Mouse (Mus musculus): ENCODE data around the gene Zfpm1.
A peak's percentile ranks its signal among the peaks of the same experiment; 100 is the strongest.

The Zfpm1 gene

DNA sequence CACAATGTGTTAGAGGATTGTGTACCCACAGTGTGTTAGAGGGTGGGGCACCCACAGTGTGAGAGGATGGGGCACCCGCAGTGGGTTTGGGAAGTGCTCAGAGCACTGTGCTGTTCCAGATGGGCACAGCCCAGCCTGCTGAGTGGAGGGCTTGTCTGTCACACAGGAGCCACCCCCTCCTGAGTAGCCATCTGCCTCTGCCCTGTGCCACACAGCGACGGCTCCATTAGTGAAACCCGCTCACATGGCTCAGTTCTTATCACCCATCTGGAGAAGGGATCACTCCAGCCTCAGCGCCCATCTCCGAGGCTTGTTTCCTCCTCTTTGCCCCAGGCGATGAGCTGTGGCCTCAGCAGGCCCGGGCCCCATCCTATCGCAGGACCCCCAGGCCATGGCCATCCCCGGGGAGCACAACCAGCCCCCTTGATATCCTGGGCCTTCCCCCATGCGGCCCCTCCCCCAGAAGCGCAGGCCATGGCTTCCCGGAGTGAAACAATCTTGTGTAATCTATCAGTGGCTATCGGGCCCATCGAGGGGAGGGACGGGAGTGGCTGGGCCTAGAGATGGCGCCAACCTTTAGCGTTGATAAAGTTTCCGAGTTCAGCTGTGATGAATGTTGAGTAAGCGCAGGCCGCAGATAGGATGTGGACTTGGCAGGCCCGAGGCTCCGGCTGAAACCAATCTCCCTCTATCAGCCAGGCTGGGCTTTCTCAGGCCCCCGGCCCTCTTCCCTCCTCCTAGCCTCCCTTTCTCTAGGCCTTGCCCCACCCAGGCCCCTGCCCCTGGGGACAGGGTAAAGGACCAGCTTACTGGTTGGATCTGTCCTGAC lies 14.4 kb downstream of the Zfpm1 start:
- 0 out of 2 replicates have a peak, but pooled peaks have one; percentile 39 for ATAC-seq (ENCODE audit: low TSS enrichment)

DNA sequence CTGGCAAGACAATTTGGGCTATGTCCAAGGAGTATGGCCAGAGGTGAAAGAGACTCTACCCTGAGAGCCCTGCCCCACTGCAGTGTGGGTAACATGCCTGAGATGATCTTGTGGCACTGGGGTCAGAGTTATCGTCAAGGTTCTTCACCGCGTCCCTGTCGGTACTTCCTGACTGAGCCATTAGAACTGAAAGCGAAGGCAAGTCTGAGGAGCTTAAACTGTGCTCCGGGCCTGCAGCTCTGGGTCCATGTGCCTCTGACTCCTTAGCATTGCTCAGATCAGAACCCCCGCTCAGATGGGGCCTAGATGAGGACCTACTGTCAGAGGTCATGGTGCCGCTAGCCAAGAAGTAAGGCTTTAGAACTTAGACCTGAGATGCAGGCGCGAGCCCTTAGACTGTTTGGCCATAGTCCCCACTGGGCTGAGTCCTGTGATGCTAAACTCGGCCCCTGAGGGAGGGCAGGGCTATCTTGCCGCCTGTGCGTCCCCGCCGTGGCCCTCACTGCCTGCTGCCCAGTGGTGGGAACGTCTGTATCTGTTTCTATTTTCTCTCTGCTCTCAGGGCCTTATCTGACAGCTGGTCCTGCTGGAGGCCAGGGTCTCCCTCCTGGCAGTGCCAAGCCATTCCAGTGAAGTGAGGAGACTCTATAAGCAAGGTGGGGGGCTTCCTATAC lies 17.8 kb downstream of the Zfpm1 start:
- ATAC-seq (ENCODE audit: low TSS enrichment), result no peak

DNA sequence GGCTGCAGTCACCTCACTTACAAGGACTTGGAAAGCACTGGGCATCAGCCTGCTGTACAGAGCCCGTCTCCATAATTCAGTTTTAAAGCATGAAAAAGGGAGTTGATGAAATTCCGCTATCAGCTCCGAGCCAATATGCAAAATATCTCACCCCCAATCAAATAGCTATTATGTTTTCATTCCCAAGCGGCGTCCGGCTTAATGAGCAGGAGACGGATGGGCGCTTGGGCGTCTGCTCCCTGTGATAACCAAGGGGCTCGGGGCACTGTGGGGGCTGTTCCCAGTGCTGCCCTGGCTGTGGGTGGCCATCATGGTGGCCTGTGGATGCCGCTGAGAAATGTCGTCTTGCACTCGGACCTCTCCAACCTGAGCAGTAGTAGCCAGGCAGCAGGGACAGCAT lies 19.1 kb downstream of the Zfpm1 start:
- no peak for ATAC-seq (ENCODE audit: low TSS enrichment)

DNA sequence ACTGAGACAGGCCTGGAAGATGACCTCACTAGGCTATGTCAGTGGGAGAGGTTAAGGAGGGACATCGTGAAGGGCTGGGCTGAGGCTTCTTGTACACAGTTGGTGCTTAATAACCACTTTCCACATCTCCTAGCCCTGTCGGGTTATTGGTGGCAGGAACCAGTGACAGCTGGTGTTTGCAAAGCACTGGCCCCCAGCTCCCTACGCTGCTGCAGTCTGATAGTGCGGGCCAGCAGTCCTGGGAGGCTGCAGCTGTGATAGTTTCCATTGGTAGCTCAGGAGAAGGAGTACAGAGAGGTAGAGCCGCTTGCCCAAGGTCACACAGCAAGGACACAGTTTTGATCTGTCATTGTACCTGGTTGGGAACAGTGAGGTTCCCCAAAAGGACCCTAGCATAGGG lies 19.9 kb downstream of the Zfpm1 start:
- ATAC-seq (ENCODE audit: low TSS enrichment), result no peak

DNA sequence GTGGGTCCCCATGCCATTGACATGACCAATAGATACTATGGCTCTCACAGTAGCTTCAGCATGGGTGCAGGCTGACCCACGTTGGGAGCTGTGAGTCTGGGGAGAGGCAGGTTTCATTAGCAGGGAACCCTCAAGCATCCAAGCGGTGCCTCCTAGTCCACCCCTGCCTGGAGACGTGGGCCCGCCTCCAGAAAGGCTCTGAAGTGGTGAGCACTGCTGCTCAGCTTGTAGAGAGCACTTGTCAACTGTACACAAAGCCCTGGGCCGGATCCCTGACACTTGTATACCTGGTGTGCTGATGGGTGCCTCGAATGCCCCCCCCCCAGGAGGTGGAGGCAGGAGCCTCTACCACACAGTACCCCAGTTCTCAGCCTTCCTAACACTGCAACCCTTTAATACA lies 21.5 kb downstream of the Zfpm1 start:
- no peak for ATAC-seq (ENCODE audit: low TSS enrichment)

DNA sequence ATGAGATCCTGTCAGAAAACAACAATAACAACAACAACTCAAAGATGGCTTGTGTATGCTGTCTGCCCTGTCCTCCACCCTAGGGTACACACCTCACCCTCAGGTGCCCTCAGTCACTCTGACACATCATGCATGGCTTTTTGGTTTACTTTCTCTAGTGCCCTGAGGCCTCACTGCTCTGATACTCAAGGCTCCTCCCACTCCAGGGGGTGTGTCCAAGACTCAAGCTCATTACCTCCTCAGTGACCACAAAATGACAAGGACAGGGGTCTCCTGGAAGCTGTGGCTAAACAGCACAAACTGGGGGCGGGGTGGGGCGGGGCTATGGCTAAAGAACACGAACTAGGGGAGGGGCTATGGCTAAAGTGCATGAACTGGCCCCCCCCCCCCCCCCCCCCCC lies 22.1 kb downstream of the Zfpm1 start:
- ATAC-seq (ENCODE audit: low TSS enrichment), result no peak

DNA sequence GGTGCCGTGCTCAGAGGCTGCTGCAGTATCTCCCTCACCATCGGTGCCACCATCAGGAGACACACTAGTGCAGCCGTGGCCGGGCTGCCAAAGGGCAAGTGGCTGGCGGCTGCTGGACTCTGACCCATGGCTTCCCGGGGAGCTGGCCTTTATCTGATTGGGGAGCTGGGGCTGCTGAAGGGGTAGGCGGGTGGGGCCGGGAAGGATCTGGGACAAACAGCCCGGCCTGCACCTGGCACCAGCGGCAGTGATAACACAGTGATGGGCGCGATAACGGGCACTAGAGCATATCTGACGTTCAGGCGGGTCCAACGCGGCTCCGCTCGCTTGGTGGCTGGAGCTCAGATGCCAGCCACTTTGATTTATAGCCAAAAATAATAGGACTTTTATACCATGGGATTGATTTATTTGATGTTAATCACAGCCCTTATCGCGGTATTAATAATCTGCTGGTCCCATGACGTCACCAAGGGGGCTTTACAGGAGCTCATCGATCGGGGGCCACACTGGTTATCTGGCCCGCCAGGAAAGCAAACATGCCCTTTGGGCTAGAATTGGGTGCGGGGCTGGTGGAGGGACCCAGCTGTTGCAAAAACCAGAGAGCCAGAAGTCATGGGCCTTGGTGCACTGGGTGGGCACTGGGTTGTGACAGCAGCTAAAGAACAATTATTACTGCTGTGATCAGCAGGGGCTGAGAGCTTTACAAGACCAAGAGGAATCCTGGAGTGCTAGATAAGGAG lies 24.9 kb downstream of the Zfpm1 start:
- ATAC-seq (ENCODE audit: low TSS enrichment), result no peak

DNA sequence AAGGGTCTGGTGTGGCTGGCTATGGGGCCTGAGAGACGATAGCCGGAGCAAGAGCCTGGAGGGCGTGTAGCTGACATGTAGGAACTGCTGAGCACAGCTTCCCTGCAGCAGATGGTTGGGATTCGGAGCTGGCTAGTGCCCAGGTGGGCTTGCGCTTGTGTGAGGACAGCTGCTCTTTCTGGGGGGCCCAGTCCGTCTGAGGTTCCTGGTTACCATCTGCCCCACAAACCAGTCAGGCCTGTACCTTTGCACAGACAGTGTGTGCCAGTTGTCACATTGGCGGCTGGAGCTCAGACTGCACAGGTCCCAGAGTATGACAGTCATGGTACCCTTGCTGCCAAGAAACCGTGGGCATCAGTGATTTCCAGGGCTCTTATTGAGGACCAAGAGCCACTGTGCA lies 25.9 kb downstream of the Zfpm1 start:
- ATAC-seq (ENCODE audit: low TSS enrichment), result no peak

DNA sequence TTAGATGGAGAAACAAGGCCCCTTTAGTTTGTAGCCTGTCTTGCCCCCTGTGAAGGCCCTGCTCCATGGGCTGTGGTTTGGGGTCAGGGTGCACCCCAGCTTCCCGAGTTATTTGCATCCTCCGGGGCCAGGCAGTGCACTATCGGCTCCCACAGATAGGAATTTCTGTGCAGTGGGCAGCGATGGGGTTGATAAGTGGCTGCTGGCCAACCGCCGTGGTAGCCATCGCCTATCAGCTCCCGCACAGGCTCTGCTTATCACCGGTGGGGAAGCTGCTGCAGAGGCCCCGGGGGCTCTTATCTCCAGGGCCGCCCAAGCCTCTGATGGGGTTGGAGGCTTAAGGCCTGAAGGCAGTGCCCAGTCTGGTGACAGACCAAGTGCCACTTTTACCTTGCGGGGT lies 27.3 kb downstream of the Zfpm1 start:
- no peak for ATAC-seq (ENCODE audit: low TSS enrichment)

DNA sequence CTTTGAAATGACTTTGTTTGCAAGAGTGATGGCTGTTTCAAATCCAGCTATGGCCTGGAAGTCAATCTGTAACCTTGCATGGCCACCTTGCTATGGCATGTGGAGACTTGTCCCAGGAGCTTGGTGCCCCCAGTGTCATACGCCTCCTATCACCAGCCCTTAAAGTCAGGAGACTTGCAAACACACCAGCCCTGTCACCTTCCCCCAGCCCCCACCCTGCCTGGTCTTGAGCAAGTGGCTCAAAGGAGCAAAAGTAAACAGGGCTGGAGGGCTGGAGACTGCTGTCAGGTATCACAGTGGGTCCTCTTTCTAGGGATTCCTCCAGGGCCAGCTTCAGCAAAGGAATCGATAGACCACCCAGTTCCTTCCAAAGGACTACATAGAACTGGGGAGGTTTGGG lies 29.2 kb downstream of the Zfpm1 start:
- no peak for ATAC-seq (ENCODE audit: low TSS enrichment)

DNA sequence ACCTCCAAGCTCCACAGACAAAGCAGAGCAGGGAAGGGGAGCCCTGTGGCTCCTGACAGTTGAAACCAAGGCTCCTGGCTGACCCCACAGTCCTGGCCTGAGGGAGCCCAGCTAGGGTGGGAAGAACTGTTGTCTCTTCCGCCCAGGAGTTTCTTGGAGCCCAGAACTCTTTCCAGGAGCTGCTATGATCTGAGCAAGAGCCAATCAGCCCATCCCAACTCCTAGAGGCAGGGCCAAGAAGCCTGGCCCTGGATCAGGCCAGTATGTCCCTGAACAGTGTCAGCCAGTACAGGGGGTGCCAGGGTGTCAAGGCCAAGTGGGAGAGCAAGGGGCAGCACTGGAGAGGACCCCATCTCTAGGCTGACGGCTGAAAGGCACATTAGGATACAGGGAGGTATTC lies 30.6 kb downstream of the Zfpm1 start:
- no peak for ATAC-seq (ENCODE audit: low TSS enrichment)

DNA sequence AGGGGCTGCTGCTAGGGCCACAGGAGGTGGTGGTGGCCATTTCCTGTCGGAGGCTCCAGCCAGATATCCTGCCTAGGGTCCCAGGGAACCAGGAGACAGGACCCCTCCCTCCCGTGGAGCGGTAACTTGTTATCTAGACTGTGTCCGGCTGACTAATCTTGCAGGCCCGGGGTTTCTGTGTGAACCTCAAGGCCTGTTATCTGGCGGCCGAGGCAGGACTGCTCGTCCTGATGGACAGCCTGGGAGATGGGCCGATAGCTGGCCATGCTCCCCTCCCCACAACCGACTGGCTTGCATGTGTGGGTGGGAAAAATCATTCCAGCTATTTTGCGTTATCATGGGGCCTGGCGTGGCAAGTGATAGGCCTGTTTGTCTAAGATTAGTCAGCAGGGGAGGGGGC lies 31.4 kb downstream of the Zfpm1 start:
- no peak for ATAC-seq (ENCODE audit: low TSS enrichment)

DNA sequence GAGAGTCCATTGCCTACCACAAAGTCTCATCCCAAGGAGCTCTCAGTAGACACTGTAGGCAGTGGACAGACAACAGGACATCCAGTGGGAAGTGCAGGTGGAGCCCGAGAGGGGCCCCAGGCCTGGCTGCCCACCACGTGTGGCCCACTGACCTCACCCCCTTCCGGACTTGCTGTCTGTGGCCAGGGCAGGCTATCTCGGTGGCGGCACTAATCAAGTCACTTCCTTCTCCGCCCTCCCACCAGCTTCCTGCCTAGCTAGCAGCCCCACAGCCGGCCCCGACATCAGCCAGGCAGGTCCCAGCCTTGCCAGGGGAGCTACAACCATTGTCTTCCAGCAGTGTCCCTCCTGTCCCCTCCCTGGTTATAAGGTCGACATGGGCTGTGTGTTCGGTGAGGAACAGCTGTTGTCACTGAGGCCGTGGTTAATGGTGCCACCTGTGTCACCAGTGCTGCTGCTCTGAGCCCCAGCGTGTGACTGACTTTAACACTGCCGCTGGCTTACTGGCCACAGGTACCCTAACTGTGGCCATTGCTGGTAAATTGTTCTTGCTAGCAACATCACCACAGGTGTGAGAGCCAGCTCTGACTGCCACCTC lies 33.1 kb downstream of the Zfpm1 start:
- ATAC-seq (ENCODE audit: low TSS enrichment), result no peak

DNA sequence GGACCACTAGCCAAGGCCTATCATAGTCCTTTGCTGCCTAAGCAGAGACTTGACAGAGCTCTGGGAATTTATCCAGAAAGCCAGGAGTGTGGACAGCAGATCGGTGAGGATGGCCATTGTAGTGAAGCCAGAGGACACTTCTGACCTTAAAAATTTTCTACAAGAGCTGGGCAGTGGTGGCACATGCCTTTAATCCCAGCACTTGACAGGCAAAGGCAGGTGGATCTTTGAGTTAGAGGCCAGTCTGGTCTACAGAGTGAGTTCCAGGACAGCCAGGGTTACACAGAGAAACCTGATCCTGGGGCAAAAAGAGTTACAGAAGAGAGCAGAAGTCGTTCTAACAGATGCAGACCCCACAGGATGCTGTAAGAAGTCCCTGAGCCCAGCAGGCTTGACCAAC lies 34.5 kb downstream of the Zfpm1 start:
- ATAC-seq (ENCODE audit: low TSS enrichment), result no peak

DNA sequence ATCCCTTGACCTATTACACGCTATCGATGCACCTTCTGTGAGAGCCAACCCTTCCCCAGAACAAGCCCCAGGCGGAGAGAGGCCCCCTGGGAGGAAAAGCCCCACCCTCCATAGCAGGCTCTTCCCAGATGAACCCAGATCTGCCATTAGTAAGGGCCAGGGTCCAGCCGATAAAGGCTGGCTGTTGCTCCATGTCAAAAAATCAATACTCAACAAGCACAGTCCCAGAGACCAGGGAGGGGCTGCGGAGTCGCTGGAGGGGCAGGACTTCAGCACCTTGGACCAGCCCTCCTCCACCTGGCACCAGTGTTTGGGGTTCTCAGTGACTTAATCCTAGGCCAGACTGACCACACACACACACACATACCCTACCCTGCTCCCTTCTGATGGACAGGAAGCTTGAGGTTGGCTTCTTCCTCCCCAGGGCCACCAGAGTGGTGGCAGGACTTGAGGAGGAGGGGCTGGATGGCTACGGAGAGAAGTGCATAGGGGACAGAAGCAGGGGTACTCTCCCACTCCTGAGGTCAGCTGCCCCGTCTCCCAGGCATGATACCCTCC lies 36.1 kb downstream of the Zfpm1 start:
- ATAC-seq (ENCODE audit: low TSS enrichment), result no peak

DNA sequence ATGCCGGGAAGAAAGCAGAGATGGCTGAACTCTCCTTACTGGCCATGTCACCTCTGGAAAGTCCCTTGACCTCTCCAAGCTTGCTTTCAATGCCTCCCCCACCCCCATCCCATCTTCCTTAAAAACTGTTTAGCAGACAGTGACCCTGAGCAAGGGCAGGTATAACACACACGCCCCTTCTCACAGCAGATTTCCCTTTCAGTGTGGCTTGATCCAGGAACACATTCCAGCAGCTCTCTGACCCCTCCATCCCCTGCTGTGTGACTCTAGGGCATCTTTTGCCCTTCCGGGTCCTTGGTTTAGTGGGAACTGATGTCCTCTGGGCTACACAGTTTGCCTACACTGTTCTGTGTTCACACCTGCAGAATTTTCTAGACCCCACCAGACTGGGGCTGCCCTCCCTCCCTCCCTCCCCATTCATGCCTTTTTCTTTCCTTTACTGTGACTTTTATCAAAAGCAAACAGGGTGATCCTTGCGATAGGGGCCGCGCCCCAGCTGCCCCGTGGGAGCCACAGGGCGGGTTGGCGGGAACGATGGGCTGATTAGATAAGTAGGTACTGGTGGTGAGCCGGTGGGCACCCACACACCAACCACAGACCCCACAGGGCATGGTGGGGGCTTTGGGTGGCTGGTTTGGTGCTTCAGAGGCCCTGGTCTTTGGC lies 37.2 kb downstream of the Zfpm1 start:
- ATAC-seq (ENCODE audit: low TSS enrichment), result no peak

DNA sequence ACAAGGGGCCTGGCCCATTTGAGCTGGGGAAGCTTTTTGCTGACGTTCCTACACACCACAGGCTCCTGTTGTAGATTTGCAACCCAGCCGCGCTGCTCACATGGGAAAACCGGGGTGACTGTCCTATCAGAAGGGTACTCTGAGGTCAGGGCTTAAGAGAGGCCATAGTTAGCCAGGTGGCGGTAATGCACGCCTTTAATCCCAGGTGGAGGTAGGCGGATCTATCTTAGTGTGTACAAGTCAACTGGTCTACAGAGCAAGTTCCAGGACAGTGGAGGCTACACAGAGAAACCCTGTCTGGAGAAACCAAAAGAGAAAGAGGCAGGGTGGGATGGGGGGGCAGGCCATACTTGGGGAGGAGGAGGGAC lies 37.8 kb downstream of the Zfpm1 start:
- no peak for ATAC-seq (ENCODE audit: low TSS enrichment)

DNA sequence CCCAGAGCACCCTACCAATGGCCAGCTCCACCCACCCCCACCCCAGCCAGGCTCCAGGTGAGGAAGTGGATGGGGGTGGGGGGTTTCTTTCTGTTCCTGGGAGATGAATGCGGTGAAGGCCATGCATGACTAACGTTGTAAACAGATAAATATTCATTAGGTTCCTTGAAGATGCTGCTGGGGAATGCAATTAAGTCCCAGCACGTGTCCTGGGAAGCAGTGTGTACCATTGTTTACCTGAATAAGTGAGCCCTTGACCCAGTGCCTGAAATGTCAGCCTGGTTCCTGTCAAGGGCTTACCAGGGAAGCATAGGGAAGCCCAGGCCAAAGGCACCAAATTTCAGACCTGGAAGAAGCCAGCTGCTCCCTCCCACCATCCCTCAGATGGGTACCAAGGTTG lies 38.6 kb downstream of the Zfpm1 start:
- ATAC-seq (ENCODE audit: low TSS enrichment), result no peak

DNA sequence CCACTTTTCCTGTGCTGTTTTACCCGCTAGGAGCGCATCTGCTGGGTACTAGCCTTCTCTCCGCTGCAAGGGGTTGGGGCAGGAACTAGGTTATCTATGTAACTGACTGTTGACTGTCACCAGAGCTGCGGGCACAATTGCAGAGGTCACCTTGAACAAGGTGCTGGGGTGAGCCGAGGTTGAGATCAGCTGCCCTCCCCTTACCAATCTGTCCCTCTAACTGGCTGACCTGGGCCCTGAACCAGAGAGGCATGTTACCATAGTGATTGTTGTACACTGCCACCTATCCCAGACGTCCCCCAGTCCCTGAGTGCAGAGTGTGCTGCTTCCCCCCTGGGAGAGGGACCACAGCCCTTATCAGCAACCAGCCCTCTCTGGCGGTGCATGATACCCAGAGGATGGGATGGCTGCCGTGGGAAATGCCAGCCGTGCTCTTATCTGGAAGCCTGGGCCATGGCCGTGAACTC lies 39.5 kb downstream of the Zfpm1 start:
- no peak for ATAC-seq (ENCODE audit: low TSS enrichment)

DNA sequence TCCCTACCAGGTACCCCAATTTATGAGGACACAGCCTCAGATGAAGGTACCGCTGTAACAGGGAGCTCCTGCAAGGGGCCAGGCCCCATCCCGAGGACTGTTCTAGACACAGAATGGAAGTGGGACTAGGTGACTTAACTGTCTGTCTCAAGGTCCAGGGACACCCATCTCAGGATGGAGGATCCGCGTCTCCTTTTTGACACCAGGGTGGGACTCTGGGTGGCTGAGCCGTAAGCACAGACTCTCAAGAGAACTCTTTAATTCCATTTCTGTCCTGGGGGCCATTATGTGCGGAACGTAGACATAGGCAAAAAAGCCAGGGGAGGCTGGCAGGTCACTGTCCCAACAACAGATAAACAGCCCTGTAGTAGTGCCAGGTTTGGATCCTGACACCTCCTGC lies 40.2 kb downstream of the Zfpm1 start:
- no peak for ATAC-seq (ENCODE audit: low TSS enrichment)

DNA sequence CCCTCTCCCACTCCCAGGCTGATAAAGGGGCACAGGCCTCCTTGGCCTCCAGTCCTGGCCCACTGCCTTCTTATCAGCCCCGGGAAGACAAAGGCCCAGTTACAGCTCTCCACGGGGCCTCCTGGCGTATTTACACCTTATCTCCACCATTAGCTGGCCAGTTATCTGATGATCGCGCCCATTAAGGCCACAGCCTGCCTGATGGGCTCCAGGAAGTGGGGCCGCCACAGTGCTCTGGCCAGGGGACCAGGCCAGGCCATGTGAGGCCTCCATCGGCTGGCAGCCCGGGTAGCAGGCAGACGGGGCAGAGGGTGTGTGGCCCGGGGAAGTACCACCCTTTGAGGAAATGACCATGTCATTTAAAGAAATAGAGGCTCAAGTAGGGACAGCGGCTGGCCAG lies 40.9 kb downstream of the Zfpm1 start:
- ATAC-seq (ENCODE audit: low TSS enrichment), result no peak
